Mouse (Mus musculus) lung, adult 2 months (tissue): Measurements from ENCODE around the gene Bdkrb1.

ENCODE experiments used
- CTCF ChIP-seq: fragments of 200-500 bp; IDR thresholded peaks from 2 replicates; pipeline ENCODE4 v1.5.1; 2011; ENCODE audit warnings: mild to moderate bottlenecking, low read length, control low read depth; ENCODE audit not compliant: insufficient read depth
- POLR2A ChIP-seq: fragments of 200-500 bp; IDR thresholded peaks from 2 replicates; pipeline ENCODE4 v1.6.1; 2011; ENCODE audit warnings: low read depth, mild to moderate bottlenecking, control low read depth, low read length, borderline replicate concordance; ENCODE audit errors: extremely low read depth

- TF ChIP-seq POLR2A (no peak), CTCF (no peak)
Measured at GRCm38 (mm10) chr12:105583484-105583883, 19.4 kb upstream of the Bdkrb1 start.
